Mouse (Mus musculus): Measurements from ENCODE around the gene Ralgps2.

- no peak for TF ChIP-seq CTCF (conservative IDR thresholded peaks at IDR 0.05; ENCODE audit: low read length)
- TF ChIP-seq NANOG (IDR thresholded peaks at IDR 0.05; ENCODE audit: borderline replicate concordance, low read length) = peak; percentile 59; the same call in 1 of the 2 replicates
- TF ChIP-seq POU5F1 (IDR thresholded peaks at IDR 0.05; ENCODE audit: borderline replicate concordance, low read length) = peak; percentile 67; the same call in 1 of the 2 replicates
Measured at GRCm38 (mm10) chr1:156979722-156980121, 40.3 kb upstream of the Ralgps2 start.
